Mouse (Mus musculus): Measurements from ENCODE around the gene Arvcf. TPM values are rescaled to one million over a fixed set of nuclear protein-coding genes. Genes with fewer than 3 reads are reported as not detected.

Gene Arvcf
- polyA plus RNA-seq, 1 experiment, result 17.1 TPM

DNA sequence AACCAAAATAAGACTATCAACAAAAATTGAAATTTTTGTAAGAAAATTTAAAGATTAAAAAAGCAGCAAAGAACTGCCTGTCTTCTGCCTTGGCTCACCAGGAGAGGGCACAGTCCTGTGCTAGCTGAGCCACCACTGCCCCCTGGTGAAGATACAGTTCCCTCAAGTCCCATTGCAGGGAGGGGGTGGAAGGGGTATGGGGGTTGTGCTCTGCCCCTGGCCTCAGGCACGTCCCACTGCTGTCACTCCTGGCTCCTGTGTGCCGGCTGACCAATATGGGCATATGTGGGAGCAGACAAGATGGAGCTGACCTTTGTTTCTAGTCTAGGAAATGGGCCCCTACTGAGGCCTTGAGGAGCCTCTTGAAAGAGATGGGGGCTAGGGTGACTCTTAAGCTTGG is 58.3 kb downstream of the Arvcf start:
- Histone ChIP-seq H3K4me3 (ENCODE audit: low read depth, low read length) (no peak overlapping the region), H3K27ac (ENCODE audit: insufficient read depth, low read depth, low read length) (no peak overlapping the region), H3K27me3 (ENCODE audit: control insufficient read depth, insufficient read depth, low read length) (no peaks in the 10 kb centered on the region), H3K36me3 (ENCODE audit: control insufficient read depth, insufficient read depth, low read length) (peaks cover 27% of the 10 kb centered on the region), H3K4me1 (ENCODE audit: control insufficient read depth, insufficient read depth, insufficient read length, low read length) (peaks cover 6% of the 10 kb centered on the region; the same call in 1 of the 2 replicates)
- TF ChIP-seq CTCF (IDR thresholded peaks at IDR 0.05; ENCODE audit: extremely low read depth, insufficient read length, insufficient replicate concordance, low read depth, low read length) (peak; percentile 81; the same call in 1 of the 2 replicates), POLR2A (IDR thresholded peaks at IDR 0.05; ENCODE audit: low read depth, low read length) (no peak)
- WGBS, result 38% methylated on average over 2 of the region's 2 CpGs

DNA sequence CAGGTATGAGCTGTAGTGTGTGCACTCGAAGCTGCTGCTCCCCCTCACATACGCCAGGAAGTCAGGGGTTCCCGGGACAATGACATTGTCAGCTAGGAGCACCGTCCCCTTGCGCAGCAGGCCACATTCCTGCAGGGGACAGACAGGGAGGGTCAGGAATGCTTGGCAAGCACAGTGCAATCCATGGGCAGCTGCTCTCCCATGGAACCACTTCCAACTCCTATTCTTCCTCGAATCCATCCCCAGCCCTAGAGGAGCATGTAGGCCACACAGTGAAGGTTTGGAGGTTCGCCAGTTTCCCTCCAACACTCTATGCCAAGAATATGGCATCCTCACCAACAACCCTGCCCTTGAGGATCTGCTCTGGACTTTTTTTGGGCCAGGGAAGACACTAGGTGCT is 59.9 kb downstream of the Arvcf start:
- H3K27me3 ChIP-seq (ENCODE audit: control insufficient read depth, insufficient read depth, low read length), result no peaks in the 10 kb centered on the region
- H3K4me3 ChIP-seq (ENCODE audit: low read depth, low read length), result no peak overlapping the region
- 63% methylated on average over 7 of the region's 7 CpGs for WGBS
- H3K36me3 ChIP-seq (ENCODE audit: control insufficient read depth, insufficient read depth, low read length), result peaks cover 29% of the 10 kb centered on the region
- TF ChIP-seq POLR2A (IDR thresholded peaks at IDR 0.05; ENCODE audit: low read depth, low read length) (no peak), CTCF (IDR thresholded peaks at IDR 0.05; ENCODE audit: extremely low read depth, insufficient read length, insufficient replicate concordance, low read depth, low read length) (no peak)
- peaks cover 15% of the 10 kb centered on the region for H3K4me1 ChIP-seq (ENCODE audit: control insufficient read depth, insufficient read depth, insufficient read length, low read length)
- no peak overlapping the region for H3K27ac ChIP-seq (ENCODE audit: insufficient read depth, low read depth, low read length)

DNA sequence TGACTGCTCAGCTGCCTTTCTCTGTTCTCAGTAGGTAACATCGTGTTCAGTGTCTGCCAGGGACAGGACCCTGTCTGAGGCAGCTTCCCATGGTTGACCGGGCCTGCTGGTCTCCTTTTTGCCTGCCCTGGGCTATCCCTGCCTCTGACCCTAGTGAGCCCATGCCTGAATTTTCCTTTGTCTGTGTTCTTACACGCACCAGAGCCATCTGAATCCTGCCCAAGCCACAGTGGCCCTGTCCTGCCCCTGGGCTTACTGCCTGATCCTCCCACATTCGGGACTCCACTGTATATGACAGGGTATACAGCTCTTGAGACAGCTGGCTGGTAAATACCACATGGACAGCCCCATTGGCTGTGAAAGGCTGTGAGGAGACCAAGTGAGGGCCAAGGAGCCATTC is 61.8 kb downstream of the Arvcf start:
- H3K4me3 ChIP-seq (ENCODE audit: low read depth, low read length), result no peak overlapping the region
- H3K27me3 ChIP-seq (ENCODE audit: control insufficient read depth, insufficient read depth, low read length), result no peaks in the 10 kb centered on the region
- peaks cover 32% of the 10 kb centered on the region for H3K36me3 ChIP-seq (ENCODE audit: control insufficient read depth, insufficient read depth, low read length)
- no peak for TF ChIP-seq POLR2A (IDR thresholded peaks at IDR 0.05; ENCODE audit: low read depth, low read length)
- no peak for TF ChIP-seq CTCF (IDR thresholded peaks at IDR 0.05; ENCODE audit: extremely low read depth, insufficient read length, insufficient replicate concordance, low read depth, low read length)
- WGBS, result 82% methylated on average over 4 of the region's 4 CpGs
- H3K4me1 ChIP-seq (ENCODE audit: control insufficient read depth, insufficient read depth, insufficient read length, low read length), result peaks cover 17% of the 10 kb centered on the region
- no peak overlapping the region for H3K27ac ChIP-seq (ENCODE audit: insufficient read depth, low read depth, low read length)

DNA sequence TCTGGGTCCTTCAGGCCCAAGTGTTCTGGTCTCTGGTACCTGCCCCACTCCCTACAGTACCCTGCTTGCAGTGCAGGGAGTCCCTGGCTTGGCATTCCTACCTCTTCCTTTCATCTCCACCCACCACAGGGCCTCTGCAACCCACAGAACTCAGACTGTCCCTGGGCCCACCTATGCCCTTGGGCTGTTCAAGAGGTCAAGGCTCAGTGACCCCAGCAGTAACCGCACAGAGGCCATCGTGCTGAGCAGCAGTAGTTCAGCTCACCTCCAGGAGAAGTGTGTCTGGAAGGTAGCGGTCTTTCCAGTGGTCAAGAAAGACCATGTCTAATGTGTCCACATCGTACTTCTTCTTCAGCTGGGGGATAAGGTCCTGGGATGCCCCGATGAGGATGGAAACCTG is 62.4 kb downstream of the Arvcf start:
- 91% methylated on average over 5 of the region's 5 CpGs for WGBS
- H3K36me3 ChIP-seq (ENCODE audit: control insufficient read depth, insufficient read depth, low read length), result peaks cover 32% of the 10 kb centered on the region

DNA sequence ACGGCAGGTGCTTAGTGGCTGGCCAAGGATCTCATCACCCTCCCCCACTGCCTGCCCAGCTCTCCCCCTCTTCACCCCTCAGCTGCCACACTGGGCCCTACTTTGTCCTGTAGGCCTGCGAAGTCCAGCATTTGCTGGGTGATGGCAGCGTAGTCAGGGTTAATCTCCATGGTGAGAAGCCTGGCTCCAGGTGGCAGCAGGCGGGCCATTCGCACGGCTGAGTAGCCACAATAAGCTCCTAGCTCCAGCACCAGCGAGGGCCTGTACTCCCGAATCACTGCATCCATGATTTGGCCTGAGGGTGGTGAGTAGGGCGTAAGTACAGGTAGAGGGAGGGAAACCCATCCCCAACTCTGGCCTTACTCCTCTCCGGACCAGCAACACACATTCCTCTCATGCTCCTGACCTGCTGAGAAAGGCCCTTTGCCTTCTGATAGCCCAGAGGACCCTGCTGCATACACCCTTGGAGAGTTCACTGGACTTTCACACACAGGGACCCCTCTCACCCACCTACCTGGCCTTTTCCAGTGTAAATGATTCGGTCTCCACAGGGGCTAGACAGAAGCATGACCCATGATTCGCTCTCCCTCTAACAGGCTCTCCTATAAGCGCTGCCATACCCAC is 63.2 kb downstream of the Arvcf start:
- WGBS, result 89% methylated on average over 13 of the region's 13 CpGs
- peaks cover 14% of the 10 kb centered on the region for H3K4me1 ChIP-seq (ENCODE audit: control insufficient read depth, insufficient read depth, insufficient read length, low read length)
- no peak overlapping the region for H3K4me3 ChIP-seq (ENCODE audit: low read depth, low read length)
- H3K36me3 ChIP-seq (ENCODE audit: control insufficient read depth, insufficient read depth, low read length), result peaks cover 32% of the 10 kb centered on the region
- TF ChIP-seq CTCF (IDR thresholded peaks at IDR 0.05; ENCODE audit: extremely low read depth, insufficient read length, insufficient replicate concordance, low read depth, low read length) (no peak), POLR2A (IDR thresholded peaks at IDR 0.05; ENCODE audit: low read depth, low read length) (no peak)
- no peak overlapping the region for H3K27ac ChIP-seq (ENCODE audit: insufficient read depth, low read depth, low read length)
- H3K27me3 ChIP-seq (ENCODE audit: control insufficient read depth, insufficient read depth, low read length), result no peaks in the 10 kb centered on the region

More for the DNA sequence above, 62.4 kb downstream of the Arvcf start:
- H3K4me1 ChIP-seq (ENCODE audit: control insufficient read depth, insufficient read depth, insufficient read length, low read length), result peaks cover 17% of the 10 kb centered on the region
- no peak overlapping the region for H3K27ac ChIP-seq (ENCODE audit: insufficient read depth, low read depth, low read length)
- H3K4me3 ChIP-seq (ENCODE audit: low read depth, low read length), result no peak overlapping the region
- TF ChIP-seq CTCF (IDR thresholded peaks at IDR 0.05; ENCODE audit: extremely low read depth, insufficient read length, insufficient replicate concordance, low read depth, low read length) (no peak), POLR2A (IDR thresholded peaks at IDR 0.05; ENCODE audit: low read depth, low read length) (no peak)
- H3K27me3 ChIP-seq (ENCODE audit: control insufficient read depth, insufficient read depth, low read length), result no peaks in the 10 kb centered on the region

DNA sequence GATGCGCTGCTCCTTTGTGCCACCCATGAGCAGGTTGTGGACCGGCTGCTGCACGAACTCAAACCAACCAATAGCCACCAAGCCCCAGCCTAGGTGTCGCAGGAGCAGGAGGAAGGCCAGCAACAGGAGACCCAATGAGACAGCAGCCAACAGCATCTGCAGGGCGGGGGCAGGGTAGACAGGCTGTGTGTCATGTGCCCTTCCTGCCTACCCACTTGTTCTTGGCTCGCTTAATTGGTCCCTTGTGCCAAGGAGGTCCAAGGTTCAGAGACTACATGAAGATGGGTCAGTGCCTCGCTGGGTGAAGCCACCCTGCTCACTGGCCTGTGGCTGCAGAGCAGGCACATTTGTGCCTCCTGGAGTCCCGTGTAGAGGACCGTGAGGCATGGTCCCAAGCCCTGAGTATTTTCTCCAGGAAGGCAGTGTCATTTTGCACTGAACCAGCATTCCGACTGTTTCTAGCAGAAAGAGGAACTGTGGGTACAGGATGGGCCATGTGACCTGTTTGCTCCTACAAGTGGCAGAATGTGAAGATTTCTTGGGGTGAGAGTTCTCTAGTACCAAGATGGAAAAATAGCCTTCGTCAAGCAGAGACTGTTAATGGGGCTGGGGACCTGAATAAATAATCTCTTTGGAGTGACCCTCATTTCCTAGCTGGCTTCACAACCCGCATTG is 64.0 kb downstream of the Arvcf start:
- Histone ChIP-seq H3K27ac (ENCODE audit: insufficient read depth, low read depth, low read length) (no peak overlapping the region), H3K36me3 (ENCODE audit: control insufficient read depth, insufficient read depth, low read length) (peaks cover 34% of the 10 kb centered on the region)

DNA sequence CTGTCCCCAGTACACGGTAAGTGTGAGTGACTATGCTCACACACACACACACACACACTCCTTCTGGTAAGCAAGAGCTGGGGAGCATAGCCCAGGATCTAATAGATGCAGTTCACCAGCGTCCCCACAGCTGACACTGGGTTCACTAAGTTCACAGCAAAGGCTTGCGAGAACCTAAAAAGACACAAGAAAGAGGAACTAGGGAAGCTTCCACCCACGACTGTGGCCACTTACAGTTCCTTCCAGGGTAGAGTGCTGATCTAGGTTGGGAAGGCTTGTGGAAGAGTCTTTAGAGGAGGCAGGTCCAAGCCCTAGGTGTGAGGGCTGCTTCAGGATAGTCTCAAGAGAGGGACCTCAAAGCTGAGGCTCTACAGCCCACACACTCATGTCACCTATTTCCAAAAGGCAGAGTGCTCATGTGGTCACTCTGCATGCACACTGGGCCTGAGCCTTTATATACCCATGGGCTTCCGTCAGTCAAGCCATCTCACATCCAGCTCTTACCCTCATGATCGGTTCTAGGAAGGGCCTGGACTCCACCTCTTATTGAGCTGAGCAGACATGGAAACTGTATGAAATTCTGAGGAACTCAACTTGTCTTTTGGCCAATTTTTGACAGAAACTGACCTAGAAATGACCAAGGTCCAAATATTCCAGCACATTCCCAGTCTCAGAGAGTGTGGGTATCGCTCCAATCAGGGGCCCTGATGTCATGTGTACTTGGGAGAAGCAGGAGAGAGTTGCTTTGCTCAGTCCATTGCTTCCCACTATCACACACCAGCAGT is 65.2 kb downstream of the Arvcf start:
- TF ChIP-seq CTCF (IDR thresholded peaks at IDR 0.05; ENCODE audit: extremely low read depth, insufficient read length, insufficient replicate concordance, low read depth, low read length) (no peak), POLR2A (IDR thresholded peaks at IDR 0.05; ENCODE audit: low read depth, low read length) (no peak)
- H3K4me1 ChIP-seq (ENCODE audit: control insufficient read depth, insufficient read depth, insufficient read length, low read length), result peaks cover 14% of the 10 kb centered on the region
- WGBS, result 78% methylated on average over 7 of the region's 7 CpGs
- H3K27ac ChIP-seq (ENCODE audit: insufficient read depth, low read depth, low read length), result peak overlapping the region; percentile 57
- H3K4me3 ChIP-seq (ENCODE audit: low read depth, low read length), result no peak overlapping the region
- peaks cover 26% of the 10 kb centered on the region for H3K36me3 ChIP-seq (ENCODE audit: control insufficient read depth, insufficient read depth, low read length)
- H3K27me3 ChIP-seq (ENCODE audit: control insufficient read depth, insufficient read depth, low read length), result no peaks in the 10 kb centered on the region

More for the DNA sequence above, 64.0 kb downstream of the Arvcf start:
- WGBS, result 33% methylated on average over 12 of the region's 12 CpGs
- TF ChIP-seq POLR2A (IDR thresholded peaks at IDR 0.05; ENCODE audit: low read depth, low read length) (no peak), CTCF (IDR thresholded peaks at IDR 0.05; ENCODE audit: extremely low read depth, insufficient read length, insufficient replicate concordance, low read depth, low read length) (no peak)
- no peaks in the 10 kb centered on the region for H3K27me3 ChIP-seq (ENCODE audit: control insufficient read depth, insufficient read depth, low read length)
- peaks cover 14% of the 10 kb centered on the region for H3K4me1 ChIP-seq (ENCODE audit: control insufficient read depth, insufficient read depth, insufficient read length, low read length)
- no peak overlapping the region for H3K4me3 ChIP-seq (ENCODE audit: low read depth, low read length)

Data from small intestine, adult 2 months (tissue).